Mouse (Mus musculus) splenic B cell, adult 2 months (primary cell): ENCODE measurements around the gene Gimap7.
A peak's percentile ranks its signal among the peaks of the same experiment; 100 is the strongest.

Experiments
- DNase-seq: peaks from one replicate; pipeline ENCODE4 v3.0.0-alpha.2; 2011; ENCODE audit warnings: low read depth, low spot score
- H3K27me3 ChIP-seq: 2 replicates; pipeline ENCODE4 v1.6.1; 2012; ENCODE audit warnings: mild to moderate bottlenecking, low read length, moderate library complexity, mixed read lengths; ENCODE audit not compliant: control insufficient read depth, poor library complexity, insufficient read depth, severe bottlenecking
- H3K36me3 ChIP-seq: 2 replicates; pipeline ENCODE4 v1.6.1; 2012; ENCODE audit warnings: mild to moderate bottlenecking, low read length, moderate library complexity, mixed read lengths; ENCODE audit not compliant: control insufficient read depth, poor library complexity, insufficient read depth, severe bottlenecking

Gene Gimap7

DNA sequence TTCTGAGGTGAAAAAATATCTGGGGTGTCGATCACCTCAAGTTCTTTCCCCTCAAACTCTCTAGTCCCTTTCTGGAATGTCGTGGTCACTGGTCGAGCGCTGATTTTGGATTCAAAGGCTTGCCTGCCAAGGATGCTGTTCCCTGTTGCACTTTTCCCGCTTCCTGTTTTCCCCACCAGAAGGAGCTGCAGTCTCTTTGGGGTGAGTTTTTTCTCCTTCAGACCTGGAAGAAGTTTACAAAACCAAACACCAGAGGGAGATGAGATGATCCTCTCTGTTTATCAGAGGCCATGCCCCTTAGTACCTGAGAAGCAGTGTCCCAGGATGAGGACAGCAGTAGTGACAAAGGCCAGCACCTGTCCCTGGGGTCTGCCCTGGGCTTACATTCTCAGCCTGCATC, 15.8 kb upstream of the Gimap7 start:
- no peak for DNase-seq
- Histone ChIP-seq H3K27me3 (no peaks in the 10 kb centered on the region), H3K36me3 (peaks cover 23% of the 10 kb centered on the region)

DNA sequence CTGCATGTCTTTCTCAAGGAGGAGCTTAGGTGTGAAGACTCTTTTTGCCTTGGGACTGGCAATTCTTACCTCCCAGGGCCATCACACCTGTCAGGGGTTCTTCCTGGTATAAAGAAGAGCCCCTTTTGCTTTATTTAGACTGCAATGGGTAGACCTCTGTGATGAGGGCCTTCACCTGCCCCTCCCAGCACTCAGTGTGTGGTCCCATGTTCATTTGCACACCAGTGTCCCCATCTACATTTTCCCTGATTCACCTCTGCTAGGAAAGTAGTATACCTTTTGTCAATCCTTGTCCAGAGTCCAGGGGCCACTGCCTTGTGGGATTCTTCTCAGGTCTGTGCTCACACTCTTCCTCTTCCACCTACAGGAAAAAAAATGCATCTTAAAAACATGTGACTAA, 14.3 kb upstream of the Gimap7 start:
- Histone ChIP-seq H3K27me3 (no peaks in the 10 kb centered on the region), H3K36me3 (peaks cover 23% of the 10 kb centered on the region)
- DNase-seq = no peak

DNA sequence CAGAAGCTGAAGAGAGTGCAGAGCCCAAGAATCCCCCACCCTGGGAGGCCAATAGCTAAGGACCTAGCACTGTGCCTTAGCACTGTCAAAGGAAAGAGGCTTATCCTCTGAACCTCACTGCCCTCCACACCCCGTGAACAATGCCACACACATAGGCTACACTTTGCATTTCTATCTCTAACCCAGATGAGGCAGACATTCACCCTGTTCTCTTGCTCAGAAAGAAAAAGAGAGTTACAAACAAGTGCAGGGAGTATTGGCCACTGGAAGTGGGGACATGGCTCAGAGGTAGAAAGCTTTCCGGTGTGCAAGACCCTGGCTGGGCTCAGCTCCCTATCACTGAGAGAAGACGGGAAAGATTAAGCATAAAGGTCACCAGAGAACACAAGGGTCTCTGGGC, 12.3 kb upstream of the Gimap7 start:
- H3K36me3 ChIP-seq = peaks cover 21% of the 10 kb centered on the region
- H3K27me3 ChIP-seq = no peaks in the 10 kb centered on the region
- DNase-seq = no peak

DNA sequence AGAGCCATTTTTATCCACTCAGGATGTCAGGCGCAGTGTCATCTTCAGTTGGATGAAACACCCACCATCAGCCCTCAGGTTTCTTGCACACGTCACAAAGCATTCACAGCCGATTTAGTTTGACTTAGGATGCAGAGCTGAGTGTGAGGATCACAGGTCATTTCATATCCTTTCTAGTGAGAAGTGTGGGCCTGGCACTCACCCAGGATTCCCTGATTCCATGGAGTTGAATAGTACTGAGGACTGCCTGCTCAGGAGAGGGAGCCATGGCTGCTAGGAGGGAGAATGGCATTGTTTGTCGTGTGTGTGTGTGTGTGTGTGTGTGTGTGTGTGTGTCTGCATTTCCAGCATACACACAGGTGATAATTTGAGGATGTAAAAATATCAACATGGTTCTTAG, 1.9 kb downstream of the Gimap7 start:
- no peaks in the 10 kb centered on the region for H3K27me3 ChIP-seq
- peaks cover 2% of the 10 kb centered on the region for H3K36me3 ChIP-seq
- no peak for DNase-seq

DNA sequence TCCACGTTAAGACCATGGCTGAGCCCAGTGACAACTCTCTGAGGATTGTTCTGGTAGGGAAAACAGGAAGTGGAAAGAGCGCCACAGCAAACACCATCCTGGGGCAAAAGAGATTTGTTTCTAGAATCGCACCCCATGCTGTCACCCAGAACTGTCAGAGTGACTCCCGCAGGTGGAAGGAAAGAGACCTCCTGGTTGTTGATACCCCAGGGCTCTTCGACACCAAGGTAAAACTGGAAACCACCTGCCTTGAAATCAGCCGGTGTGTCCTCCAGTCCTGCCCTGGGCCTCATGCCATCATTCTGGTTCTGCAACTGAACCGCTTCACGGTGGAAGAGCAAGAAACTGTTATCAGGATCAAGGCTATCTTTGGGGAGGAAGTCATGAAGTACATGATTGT, 5.0 kb downstream of the Gimap7 start:
- no peak for DNase-seq
- Histone ChIP-seq H3K27me3 (no peaks in the 10 kb centered on the region), H3K36me3 (peaks cover 2% of the 10 kb centered on the region)

DNA sequence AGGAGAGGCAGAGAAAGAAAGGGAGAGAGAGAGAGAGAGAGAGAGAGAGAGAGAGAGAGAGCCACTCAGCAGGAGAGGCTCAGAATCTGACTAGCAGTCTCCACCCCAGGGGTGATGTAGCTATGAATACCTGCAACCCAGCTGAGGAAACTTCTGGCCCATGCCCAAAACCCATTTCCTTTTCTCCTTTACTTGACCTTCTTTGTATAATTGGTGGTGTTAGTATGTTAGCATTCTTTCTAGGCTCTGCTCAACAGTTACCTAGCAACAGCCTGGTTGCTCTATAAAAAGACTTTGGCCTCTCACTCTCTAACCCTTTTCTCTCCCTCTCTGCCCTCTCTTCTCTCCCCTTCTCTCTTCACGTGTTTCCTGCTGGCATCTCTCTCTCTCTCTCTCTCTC, 7.1 kb downstream of the Gimap7 start:
- peak; percentile 83 for DNase-seq
- Histone ChIP-seq H3K27me3 (no peaks in the 10 kb centered on the region), H3K36me3 (peaks cover 2% of the 10 kb centered on the region)

DNA sequence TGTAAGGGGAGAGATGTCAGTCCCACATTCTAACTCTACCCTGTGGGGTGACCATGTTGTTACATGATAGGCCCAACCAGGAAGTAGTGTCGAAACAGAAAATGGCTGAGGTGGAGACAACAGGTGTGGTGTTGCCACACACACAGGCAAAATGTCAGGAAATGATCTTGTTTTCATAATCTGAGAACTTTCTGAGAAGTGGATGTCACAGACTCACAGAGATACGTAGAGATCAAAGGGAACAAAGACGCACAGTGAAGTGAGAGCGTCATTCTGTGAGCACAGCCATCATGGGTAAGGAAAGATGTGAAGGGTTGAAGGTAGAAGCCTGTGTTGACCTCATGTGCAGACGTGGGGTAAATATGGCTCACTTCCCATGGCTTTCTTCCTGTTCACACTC, 9.3 kb downstream of the Gimap7 start:
- no peak for DNase-seq
- Histone ChIP-seq H3K36me3 (peaks cover 2% of the 10 kb centered on the region), H3K27me3 (no peaks in the 10 kb centered on the region)

DNA sequence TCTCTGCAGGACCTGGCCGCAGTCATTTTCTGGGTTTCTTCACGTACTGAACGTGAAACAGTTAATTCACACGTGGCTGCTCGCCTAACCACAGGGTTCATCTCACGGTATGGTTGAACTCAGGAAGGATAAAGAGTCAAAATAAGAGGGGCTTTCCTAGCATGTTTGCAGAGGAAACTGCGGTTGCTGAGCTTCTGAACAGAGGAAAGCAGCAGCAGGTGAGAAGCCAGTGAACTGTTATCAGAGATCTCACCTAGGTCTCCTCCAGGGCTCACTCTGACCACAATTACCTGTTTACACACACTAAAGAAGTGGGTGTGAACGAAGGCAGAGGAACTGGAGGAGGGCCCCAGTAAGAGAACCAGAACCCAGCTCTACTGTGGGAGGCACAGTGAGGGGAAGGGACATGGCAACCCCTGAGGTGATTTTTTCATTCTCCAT, 14.5 kb downstream of the Gimap7 start:
- peak; percentile 93 for DNase-seq
- H3K27me3 ChIP-seq = no peaks in the 10 kb centered on the region
- H3K36me3 ChIP-seq = peaks cover 2% of the 10 kb centered on the region

DNA sequence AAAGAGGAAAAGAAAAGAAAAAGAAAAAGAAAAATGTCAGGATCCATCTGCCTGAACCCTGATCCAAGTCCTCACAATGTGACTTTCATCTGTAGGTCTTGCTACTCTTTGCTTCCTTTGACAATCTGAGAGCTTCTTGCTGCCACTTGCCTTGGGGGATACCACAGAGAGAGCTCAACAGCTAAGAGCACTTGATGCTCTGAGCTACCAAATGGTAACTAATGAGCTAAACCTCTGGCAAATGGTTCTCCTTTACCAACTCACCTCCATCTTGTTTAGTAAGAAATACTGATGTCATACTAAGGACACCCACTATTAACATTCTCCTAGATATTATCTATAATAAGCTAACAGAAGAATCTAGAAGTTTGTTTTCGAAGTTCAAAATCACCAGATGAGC, 15.2 kb downstream of the Gimap7 start:
- no peak for DNase-seq
- Histone ChIP-seq H3K36me3 (peaks cover 2% of the 10 kb centered on the region), H3K27me3 (no peaks in the 10 kb centered on the region)

DNA sequence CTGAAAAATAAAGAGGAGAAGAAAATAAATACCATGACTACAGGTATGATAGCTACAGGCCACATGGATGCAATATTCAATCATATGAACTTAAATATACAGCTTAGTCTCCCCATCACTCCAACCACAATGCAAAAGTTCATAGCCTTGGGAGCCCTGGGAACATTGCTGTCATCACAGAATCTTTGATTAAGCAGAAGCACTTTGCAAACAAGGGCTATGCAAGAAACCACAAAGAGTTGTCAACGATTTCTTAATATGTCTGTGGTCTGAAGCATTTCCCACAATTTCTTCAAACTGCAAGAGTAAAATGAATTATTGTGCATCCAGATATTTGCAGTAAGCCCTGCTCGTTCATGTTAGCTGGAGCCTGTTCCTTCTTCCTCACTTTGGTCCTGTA, 18.6 kb downstream of the Gimap7 start:
- Histone ChIP-seq H3K27me3 (no peaks in the 10 kb centered on the region), H3K36me3 (peaks cover 7% of the 10 kb centered on the region)
- no peak for DNase-seq

DNA sequence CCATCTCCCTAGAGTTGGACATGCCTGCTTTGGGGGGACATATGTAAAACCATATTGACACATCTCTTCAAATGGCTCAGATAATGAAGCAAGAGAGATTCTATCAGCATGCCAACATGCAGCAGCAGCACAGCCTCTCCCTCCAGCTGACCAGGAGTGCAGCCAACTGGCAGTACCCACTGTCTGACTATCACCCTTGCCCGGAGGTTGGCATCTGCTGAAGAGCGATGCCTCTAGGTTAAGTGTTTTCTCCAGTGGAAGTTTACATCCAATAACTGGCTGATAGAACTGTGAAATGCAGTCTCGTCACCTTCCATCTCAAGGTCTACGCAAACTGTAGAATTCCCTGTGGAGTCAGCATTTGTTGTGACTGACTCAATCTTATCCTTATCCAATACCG, 19.3 kb downstream of the Gimap7 start:
- H3K36me3 ChIP-seq = peaks cover 13% of the 10 kb centered on the region
- no peaks in the 10 kb centered on the region for H3K27me3 ChIP-seq
- DNase-seq = no peak

DNA sequence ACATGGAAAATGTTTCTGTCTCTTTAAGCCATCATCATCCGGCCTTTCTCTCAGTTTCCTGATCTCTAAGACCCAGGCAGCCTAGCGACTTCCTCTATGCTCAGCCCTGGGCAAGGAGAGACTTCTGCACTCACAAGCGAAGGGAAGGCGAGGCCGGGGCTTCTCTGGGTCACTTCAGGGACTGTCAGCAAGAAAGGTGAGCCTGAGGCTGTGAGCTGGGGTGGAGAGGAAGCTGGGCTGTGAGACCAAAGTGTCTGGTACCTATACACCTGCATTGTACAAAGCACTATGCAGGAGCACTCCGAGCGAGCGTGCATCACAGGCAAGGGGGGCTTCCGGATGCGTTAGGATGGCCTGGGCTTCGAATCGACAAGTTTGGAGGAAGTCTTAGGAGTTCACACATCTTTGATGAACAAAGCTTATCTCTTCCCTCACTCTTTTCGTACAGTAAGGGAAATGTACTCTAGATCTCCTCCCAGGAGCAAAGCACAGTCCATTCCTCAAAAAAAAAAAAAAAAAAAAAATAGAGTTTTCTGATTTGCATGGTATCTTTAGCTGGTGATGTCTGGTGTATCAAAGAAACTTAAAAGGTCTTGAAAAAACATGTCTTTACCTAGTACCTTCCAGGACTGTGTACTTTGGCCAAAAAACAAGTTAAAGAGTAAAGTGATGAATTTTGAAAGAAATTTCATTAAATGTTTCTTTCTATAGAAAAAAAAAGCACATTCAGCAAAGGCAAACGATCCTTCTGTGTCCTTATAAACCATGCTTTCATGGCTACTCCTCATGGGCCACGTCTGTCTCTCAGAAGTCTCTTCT, 20.7 kb downstream of the Gimap7 start, which contains the start of gene Gimap1:
Gene Gimap1 (plus strand): TSS at position 94 of the 819 bp plus-strand sequence.
- H3K27me3 ChIP-seq = no peaks in the 10 kb centered on the region
- DNase-seq = peak; percentile 77

DNA sequence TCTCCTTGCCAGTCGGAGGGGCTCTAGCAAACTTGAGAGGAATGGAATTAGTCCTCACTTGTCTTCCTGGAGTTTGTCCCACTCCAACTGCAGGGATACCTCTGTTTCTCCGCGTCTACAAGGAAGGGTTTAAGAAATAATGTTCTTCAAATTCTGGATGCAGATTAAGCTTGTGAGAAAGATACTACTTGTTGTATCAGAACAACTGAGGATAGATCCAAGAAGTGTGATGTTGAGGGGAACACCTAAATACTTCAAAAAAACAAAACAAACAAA, 21.3 kb downstream of the Gimap7 start:
- DNase-seq = no peak
- Histone ChIP-seq H3K27me3 (no peaks in the 10 kb centered on the region), H3K36me3 (peaks cover 17% of the 10 kb centered on the region)

More for the DNA sequence above, 20.7 kb downstream of the Gimap7 start, which contains the start of gene Gimap1:
- peaks cover 17% of the 10 kb centered on the region for H3K36me3 ChIP-seq

DNA sequence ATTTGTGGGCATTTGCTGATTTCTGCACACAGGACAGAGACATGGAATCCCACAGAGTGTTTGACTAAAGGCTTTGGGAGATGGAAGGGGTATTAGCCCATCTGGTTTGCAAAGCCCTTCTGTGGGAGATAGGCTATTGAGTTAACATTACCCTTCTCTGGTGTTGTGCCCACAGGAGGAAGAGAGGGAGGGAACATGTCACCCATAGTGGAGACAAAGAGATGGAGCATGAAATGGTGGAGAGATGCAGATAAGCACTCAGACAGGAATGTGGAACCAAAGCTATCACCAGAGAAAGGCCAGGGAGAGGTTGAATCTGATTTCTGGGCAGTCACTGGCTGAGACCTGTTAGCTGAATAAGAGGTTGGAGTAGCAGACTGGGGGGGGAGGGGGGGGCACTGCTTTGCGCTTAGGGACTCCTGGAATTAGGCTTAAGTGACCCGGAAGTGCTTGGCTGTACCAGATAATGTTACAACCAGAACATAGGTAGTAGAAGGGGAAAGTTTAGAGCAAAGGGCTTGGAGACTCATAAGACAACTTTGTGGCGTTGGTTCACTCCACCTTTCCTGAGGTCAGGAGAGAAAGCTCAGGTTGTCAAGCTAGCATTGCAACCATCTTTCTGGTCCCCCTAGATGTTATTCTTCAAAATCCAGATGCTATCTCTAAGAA, 22.2 kb downstream of the Gimap7 start:
- no peak for DNase-seq

DNA sequence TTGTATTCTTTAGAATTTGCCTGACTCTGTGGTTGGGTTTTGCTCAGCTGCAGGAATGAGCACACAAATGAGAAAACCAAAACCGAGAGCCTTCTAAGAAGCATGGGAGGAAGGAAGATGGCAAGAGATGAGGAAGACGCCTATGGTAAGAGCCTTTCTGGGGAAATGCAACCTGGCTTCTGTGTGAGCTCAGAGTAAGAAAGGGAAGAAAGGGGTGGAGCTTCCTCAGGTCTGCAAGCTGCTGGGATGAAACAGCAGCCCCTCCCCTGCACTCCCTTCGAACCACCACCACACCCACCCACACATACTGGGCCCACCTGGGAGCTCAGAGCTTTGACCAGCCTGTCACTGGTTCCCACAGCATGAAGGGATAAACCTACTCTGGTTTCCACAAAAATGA, 22.9 kb downstream of the Gimap7 start:
- Histone ChIP-seq H3K36me3 (peaks cover 15% of the 10 kb centered on the region), H3K27me3 (no peaks in the 10 kb centered on the region)
- no peak for DNase-seq

More for the DNA sequence above, 22.2 kb downstream of the Gimap7 start:
- Histone ChIP-seq H3K36me3 (peaks cover 17% of the 10 kb centered on the region), H3K27me3 (no peaks in the 10 kb centered on the region)
